Mouse (Mus musculus): Measurements from ENCODE around the gene Irf2bp2.

Gene Irf2bp2

GRCm38 (mm10) chr8:126593889-126594480 is at the start of gene Irf2bp2:
Irf2bp2 (minus strand) TSS chr8:126593986.
- in situ Hi-C loops (cut with MboI; ENCODE audit: low pct_unique_long_range_greater_than_20kb in 1 of 2, low sequenced_read_pairs in 2 of 2, unreplicated experiment in 1 of 2): no loop called here

GRCm38 (mm10) chr8:126642665-126643064 is 48.9 kb upstream of the Irf2bp2 start:
- in situ Hi-C loops (cut with MboI; ENCODE audit: low pct_unique_long_range_greater_than_20kb in 1 of 2, low sequenced_read_pairs in 2 of 2, unreplicated experiment in 1 of 2): no loop called here

- in situ Hi-C loops (cut with MboI; ENCODE audit: low pct_unique_long_range_greater_than_20kb in 1 of 2, low sequenced_read_pairs in 2 of 2, unreplicated experiment in 1 of 2): no loop called here
These were observed 47.9 kb upstream of the Irf2bp2 start for GRCm38 (mm10) chr8:126641568-126642295.

- in situ Hi-C loops (cut with MboI; ENCODE audit: low pct_unique_long_range_greater_than_20kb in 1 of 2, low sequenced_read_pairs in 2 of 2, unreplicated experiment in 1 of 2): no loop called here
These were observed 45.4 kb upstream of the Irf2bp2 start for GRCm38 (mm10) chr8:126639161-126639560.

- in situ Hi-C loops (cut with MboI; ENCODE audit: low pct_unique_long_range_greater_than_20kb in 1 of 2, low sequenced_read_pairs in 2 of 2, unreplicated experiment in 1 of 2): no loop called here
These were observed 44.2 kb upstream of the Irf2bp2 start for GRCm38 (mm10) chr8:126638027-126638426.

- in situ Hi-C loops (cut with MboI; ENCODE audit: low pct_unique_long_range_greater_than_20kb in 1 of 2, low sequenced_read_pairs in 2 of 2, unreplicated experiment in 1 of 2): no loop called here
These were observed 40.8 kb upstream of the Irf2bp2 start for GRCm38 (mm10) chr8:126634541-126635048.

GRCm38 (mm10) chr8:126628616-126629015 is 34.8 kb upstream of the Irf2bp2 start:
- in situ Hi-C loops (cut with MboI; ENCODE audit: low pct_unique_long_range_greater_than_20kb in 1 of 2, low sequenced_read_pairs in 2 of 2, unreplicated experiment in 1 of 2): no loop called here

- in situ Hi-C loops (cut with MboI; ENCODE audit: low pct_unique_long_range_greater_than_20kb in 1 of 2, low sequenced_read_pairs in 2 of 2, unreplicated experiment in 1 of 2): no loop called here
These were observed 32.6 kb upstream of the Irf2bp2 start for GRCm38 (mm10) chr8:126626415-126626814.

- in situ Hi-C loops (cut with MboI; ENCODE audit: low pct_unique_long_range_greater_than_20kb in 1 of 2, low sequenced_read_pairs in 2 of 2, unreplicated experiment in 1 of 2): no loop called here
These were observed 28.5 kb upstream of the Irf2bp2 start for GRCm38 (mm10) chr8:126622111-126622795.

- in situ Hi-C loops (cut with MboI; ENCODE audit: low pct_unique_long_range_greater_than_20kb in 1 of 2, low sequenced_read_pairs in 2 of 2, unreplicated experiment in 1 of 2): no loop called here
These were observed 26.9 kb upstream of the Irf2bp2 start for GRCm38 (mm10) chr8:126620721-126621120.

- in situ Hi-C loops (cut with MboI; ENCODE audit: low pct_unique_long_range_greater_than_20kb in 1 of 2, low sequenced_read_pairs in 2 of 2, unreplicated experiment in 1 of 2): no loop called here
These were observed 25.7 kb upstream of the Irf2bp2 start for GRCm38 (mm10) chr8:126619487-126619886.

GRCm38 (mm10) chr8:126617665-126618064 is 23.9 kb upstream of the Irf2bp2 start:
- in situ Hi-C loops (cut with MboI; ENCODE audit: low pct_unique_long_range_greater_than_20kb in 1 of 2, low sequenced_read_pairs in 2 of 2, unreplicated experiment in 1 of 2): no loop called here

- in situ Hi-C loops (cut with MboI; ENCODE audit: low pct_unique_long_range_greater_than_20kb in 1 of 2, low sequenced_read_pairs in 2 of 2, unreplicated experiment in 1 of 2): no loop called here
These were observed 22.9 kb upstream of the Irf2bp2 start for GRCm38 (mm10) chr8:126616736-126617135.

- in situ Hi-C loops (cut with MboI; ENCODE audit: low pct_unique_long_range_greater_than_20kb in 1 of 2, low sequenced_read_pairs in 2 of 2, unreplicated experiment in 1 of 2): no loop called here
These were observed 22.0 kb upstream of the Irf2bp2 start for GRCm38 (mm10) chr8:126615765-126616164.

- in situ Hi-C loops (cut with MboI; ENCODE audit: low pct_unique_long_range_greater_than_20kb in 1 of 2, low sequenced_read_pairs in 2 of 2, unreplicated experiment in 1 of 2): no loop called here
These were observed 20.9 kb upstream of the Irf2bp2 start for GRCm38 (mm10) chr8:126614740-126615132.

- in situ Hi-C loops (cut with MboI; ENCODE audit: low pct_unique_long_range_greater_than_20kb in 1 of 2, low sequenced_read_pairs in 2 of 2, unreplicated experiment in 1 of 2): no loop called here
These were observed 20.4 kb upstream of the Irf2bp2 start for GRCm38 (mm10) chr8:126614062-126614739.

- in situ Hi-C loops (cut with MboI; ENCODE audit: low pct_unique_long_range_greater_than_20kb in 1 of 2, low sequenced_read_pairs in 2 of 2, unreplicated experiment in 1 of 2): no loop called here
These were observed 19.4 kb upstream of the Irf2bp2 start for GRCm38 (mm10) chr8:126613143-126613542.

GRCm38 (mm10) chr8:126612739-126613138 is 19.0 kb upstream of the Irf2bp2 start:
- in situ Hi-C loops (cut with MboI; ENCODE audit: low pct_unique_long_range_greater_than_20kb in 1 of 2, low sequenced_read_pairs in 2 of 2, unreplicated experiment in 1 of 2): no loop called here

- in situ Hi-C loops (cut with MboI; ENCODE audit: low pct_unique_long_range_greater_than_20kb in 1 of 2, low sequenced_read_pairs in 2 of 2, unreplicated experiment in 1 of 2): no loop called here
These were observed 16.9 kb upstream of the Irf2bp2 start for GRCm38 (mm10) chr8:126610713-126611112.
